Mouse (Mus musculus) heart, postnatal 0 days (tissue): ENCODE measurements at regions not wholly inside any gene's neighbourhood (a gene's known extent, or its start where the extent isn't known, plus 50 kb on each side); places are given as distances from the start of the nearest gene placed in this dataset.

ENCODE experiments used
- ATAC-seq: fragments of 200-750 bp; cut with Nextera tagmentation; 2 replicates; pipeline ENCODE4 v1.8.0; 2017; ENCODE audit warnings: low read depth, moderate number of reproducible peaks, moderate library complexity; ENCODE audit not compliant: insufficient read depth
- DNase-seq: peaks from one replicate; pipeline ENCODE4 v3.0.0-alpha.2; 2016; ENCODE audit warnings: low spot score
- H3K27ac ChIP-seq: fragments of 300-500 bp; sonication (generic); 2 replicates; pipeline ENCODE4 v1.5.1; 2014; ENCODE audit warnings: low read depth, mild to moderate bottlenecking
- H3K27me3 ChIP-seq: fragments of 300-500 bp; sonication (generic); 2 replicates; pipeline ENCODE4 v1.6.1; 2014; ENCODE audit warnings: low read length, mixed read lengths; ENCODE audit not compliant: control insufficient read depth, insufficient read depth
- H3K36me3 ChIP-seq: fragments of 300-500 bp; sonication (generic); replicated peaks from 2 replicates; pipeline ENCODE4 v1.6.1; 2014; ENCODE audit warnings: low read length, mixed read lengths; ENCODE audit not compliant: control insufficient read depth, insufficient read depth
- H3K4me1 ChIP-seq: fragments of 300-500 bp; sonication (generic); 2 replicates; pipeline ENCODE4 v1.6.1; 2014; ENCODE audit warnings: antibody characterized with exemption; ENCODE audit not compliant: control insufficient read depth, insufficient read depth
- H3K4me2 ChIP-seq: fragments of 300-500 bp; sonication (generic); 2 replicates; pipeline ENCODE4 v1.6.1; 2014; ENCODE audit warnings: low read depth, mild to moderate bottlenecking, low read length, moderate library complexity
- H3K4me3 ChIP-seq: fragments of 300-500 bp; sonication (generic); 2 replicates; pipeline ENCODE4 v1.5.1; 2014; ENCODE audit warnings: low read depth, low read length
- H3K9ac ChIP-seq: fragments of 300-500 bp; sonication (generic); replicated peaks from 2 replicates; pipeline ENCODE4 v1.6.1; 2014; ENCODE audit warnings: low read depth, low read length, mixed read lengths
- H3K9me3 ChIP-seq: fragments of 300-500 bp; sonication (generic); replicated peaks from 2 replicates; pipeline ENCODE4 v1.6.1; 2016; ENCODE audit warnings: low read length; ENCODE audit not compliant: control insufficient read depth
- CTCF ChIP-seq: IDR thresholded peaks from 2 replicates; pipeline ENCODE4 v1.5.1; 2016; ENCODE audit warnings: antibody characterized with exemption, control low read depth, low read depth
- EP300 ChIP-seq: IDR thresholded peaks from 2 replicates; pipeline ENCODE4 v1.6.1; 2016; ENCODE audit warnings: antibody characterized with exemption, low read depth
- WGBS: fragments of 180-500 bp; shearing (Covaris S2); extraction: QIAGEN DNeasy Blood & Tissue Kit; methylation state at CpG from one replicate; pipeline ENCODE4 v1.1.7; 2014; 5-methylcytosine and 5-hydroxymethylcytosine counted together

GRCm38 (mm10) chr8:44094818-44095217 lies 385.0 kb upstream of the Adam34 start:
- H3K27ac ChIP-seq, result no peak overlapping the region
- no peaks in the 10 kb centered on the region for H3K4me1 ChIP-seq
- no peak overlapping the region for H3K9ac ChIP-seq
- no peaks in the 10 kb centered on the region for H3K36me3 ChIP-seq
- H3K4me3 ChIP-seq, result no peak overlapping the region
- no peaks in the 10 kb centered on the region for H3K27me3 ChIP-seq
- no peaks in the 10 kb centered on the region for H3K9me3 ChIP-seq
- whole genome bisulfite sequencing, result 71% methylated on average over 1 of the region's 1 CpGs
- no peak for DNase-seq
- no peak for ATAC-seq
- H3K4me2 ChIP-seq, result no peak overlapping the region
- no peak for TF ChIP-seq CTCF
- TF ChIP-seq EP300, result no peak

- no peak for DNase-seq
- no peaks in the 10 kb centered on the region for H3K27me3 ChIP-seq
- TF ChIP-seq CTCF (no peak), EP300 (no peak)
- no peaks in the 10 kb centered on the region for H3K9me3 ChIP-seq
- H3K4me3 ChIP-seq, result no peak overlapping the region
- no peak overlapping the region for H3K9ac ChIP-seq
- WGBS, result 43% methylated on average over 1 of the region's 1 CpGs
- no peaks in the 10 kb centered on the region for H3K4me1 ChIP-seq
- ATAC-seq, result no peak
- H3K4me2 ChIP-seq, result no peak overlapping the region
- H3K27ac ChIP-seq, result no peak overlapping the region
- no peaks in the 10 kb centered on the region for H3K36me3 ChIP-seq
Observed at GRCm38 (mm10) chr8:44093491-44093890, 383.6 kb upstream of the Adam34 start.

- TF ChIP-seq CTCF (no peak), EP300 (no peak)
- H3K9me3 ChIP-seq, result no peaks in the 10 kb centered on the region
- 74% methylated on average over 4 of the region's 4 CpGs for WGBS
- no peak overlapping the region for H3K4me2 ChIP-seq
- no peak overlapping the region for H3K9ac ChIP-seq
- ATAC-seq (no peak), DNase-seq (no peak)
- H3K27me3 ChIP-seq, result no peaks in the 10 kb centered on the region
- H3K4me1 ChIP-seq, result no peaks in the 10 kb centered on the region
- no peak overlapping the region for H3K27ac ChIP-seq
- no peaks in the 10 kb centered on the region for H3K36me3 ChIP-seq
- H3K4me3 ChIP-seq, result no peak overlapping the region
Observed at GRCm38 (mm10) chr8:44082057-44082456, 372.2 kb upstream of the Adam34 start.

GRCm38 (mm10) chr8:44058846-44059245 lies 349.0 kb upstream of the Adam34 start:
- H3K4me1 ChIP-seq, result no peaks in the 10 kb centered on the region
- no peaks in the 10 kb centered on the region for H3K9me3 ChIP-seq
- no peaks in the 10 kb centered on the region for H3K27me3 ChIP-seq
- H3K27ac ChIP-seq, result no peak overlapping the region
- TF ChIP-seq EP300 (no peak), CTCF (no peak)
- no peak overlapping the region for H3K4me3 ChIP-seq
- whole genome bisulfite sequencing, result 76% methylated on average over 5 of the region's 5 CpGs
- ATAC-seq (no peak), DNase-seq (no peak)
- H3K36me3 ChIP-seq, result no peaks in the 10 kb centered on the region
- H3K9ac ChIP-seq, result no peak overlapping the region
- H3K4me2 ChIP-seq, result no peak overlapping the region

GRCm38 (mm10) chr8:44042572-44043355 lies 332.9 kb upstream of the Adam34 start:
- DNase-seq (no peak), ATAC-seq (no peak)
- H3K9me3 ChIP-seq, result no peaks in the 10 kb centered on the region
- 80% methylated on average over 8 of the region's 8 CpGs for WGBS
- TF ChIP-seq EP300 (no peak), CTCF (no peak)
- no peak overlapping the region for H3K4me3 ChIP-seq
- no peak overlapping the region for H3K4me2 ChIP-seq
- no peaks in the 10 kb centered on the region for H3K27me3 ChIP-seq
- no peaks in the 10 kb centered on the region for H3K36me3 ChIP-seq
- H3K4me1 ChIP-seq, result no peaks in the 10 kb centered on the region
- no peak overlapping the region for H3K9ac ChIP-seq
- no peak overlapping the region for H3K27ac ChIP-seq

- Histone ChIP-seq H3K4me3 (no peak overlapping the region), H3K4me1 (no peaks in the 10 kb centered on the region), H3K27ac (no peak overlapping the region), H3K36me3 (no peaks in the 10 kb centered on the region), H3K9me3 (no peaks in the 10 kb centered on the region), H3K9ac (no peak overlapping the region), H3K4me2 (no peak overlapping the region), H3K27me3 (no peaks in the 10 kb centered on the region)
- TF ChIP-seq CTCF, result no peak
- TF ChIP-seq EP300, result no peak
- DNase-seq, result no peak
- ATAC-seq, result no peak
- 30% methylated on average over 4 of the region's 4 CpGs for WGBS
Observed at GRCm38 (mm10) chr8:44034211-44034610, 324.4 kb upstream of the Adam34 start.
